Mouse (Mus musculus): ENCODE measurements around the gene Pitx2.
A peak's percentile ranks its signal among the peaks of the same experiment; 100 is the strongest.

Gene Pitx2

DNA sequence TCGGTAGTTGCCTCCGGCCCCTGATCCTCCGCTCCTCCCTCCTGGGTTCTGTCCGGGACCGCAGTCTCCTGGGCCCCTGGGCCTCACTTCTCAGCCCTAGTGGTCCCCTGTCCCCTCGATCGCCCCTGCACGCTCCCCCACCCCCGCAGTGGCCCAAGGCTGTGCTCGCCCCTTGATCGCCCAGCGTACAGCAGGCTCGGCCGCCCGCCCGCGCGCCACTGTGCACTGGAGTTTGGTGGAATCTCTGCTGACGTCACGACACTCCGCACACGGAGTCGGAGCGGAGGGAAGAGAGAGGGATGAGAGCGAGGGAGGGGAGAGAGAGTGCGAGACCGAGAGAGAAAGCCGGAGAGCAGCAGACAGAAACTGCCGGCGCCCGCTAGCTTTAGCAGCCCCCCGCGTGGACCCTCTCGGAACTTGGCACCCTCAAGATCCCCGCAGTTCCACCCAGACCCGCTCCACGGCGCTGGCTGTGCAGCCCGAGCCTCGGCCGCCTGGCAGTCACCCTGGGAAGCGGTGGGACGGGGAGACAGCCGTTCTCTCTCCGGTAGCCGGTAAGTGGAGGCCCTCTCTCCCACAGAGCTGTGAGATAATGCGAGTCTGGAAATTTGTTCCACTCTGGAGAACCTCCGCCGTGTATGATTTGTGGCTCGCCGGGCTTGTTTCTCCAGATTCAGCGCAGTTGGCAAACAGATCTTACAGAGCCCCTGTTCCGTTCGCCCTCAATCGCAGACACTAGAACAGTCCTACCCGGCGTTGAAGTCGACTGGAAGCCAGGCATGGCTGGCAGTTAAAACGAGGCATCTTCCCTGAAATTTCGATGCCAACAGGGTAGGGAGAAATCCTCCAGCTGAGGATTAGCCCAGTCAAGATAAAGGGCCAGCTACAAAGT, at the start of gene Pitx2:
Gene Pitx2, plus strand, starts transcription at position 270 of the 892 bp plus-strand sequence.
- DNase-seq (ENCODE audit: low read depth, low spot score), result peak; percentile 88

DNA sequence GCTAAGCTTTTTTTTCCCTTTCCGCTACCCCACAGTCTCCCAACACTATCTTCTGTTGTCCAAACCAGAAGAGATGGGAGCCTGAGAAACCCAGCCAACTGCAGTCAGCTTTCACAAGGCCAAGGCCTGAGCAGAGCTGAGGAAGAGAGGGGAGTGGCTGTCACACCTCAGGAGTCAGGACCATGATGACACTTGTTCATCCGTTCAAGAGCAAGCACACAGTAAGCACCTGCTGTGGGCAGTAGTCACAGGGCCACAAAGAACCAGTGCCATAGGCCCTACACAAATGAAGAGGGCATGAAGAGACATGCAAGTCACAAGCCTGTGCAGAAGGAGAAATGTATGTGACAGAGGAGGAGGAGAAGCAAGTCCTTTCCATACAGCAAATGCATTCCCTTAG, 49.7 kb upstream of the Pitx2 start:
- no peak for DNase-seq (ENCODE audit: low read depth, low spot score)

DNA sequence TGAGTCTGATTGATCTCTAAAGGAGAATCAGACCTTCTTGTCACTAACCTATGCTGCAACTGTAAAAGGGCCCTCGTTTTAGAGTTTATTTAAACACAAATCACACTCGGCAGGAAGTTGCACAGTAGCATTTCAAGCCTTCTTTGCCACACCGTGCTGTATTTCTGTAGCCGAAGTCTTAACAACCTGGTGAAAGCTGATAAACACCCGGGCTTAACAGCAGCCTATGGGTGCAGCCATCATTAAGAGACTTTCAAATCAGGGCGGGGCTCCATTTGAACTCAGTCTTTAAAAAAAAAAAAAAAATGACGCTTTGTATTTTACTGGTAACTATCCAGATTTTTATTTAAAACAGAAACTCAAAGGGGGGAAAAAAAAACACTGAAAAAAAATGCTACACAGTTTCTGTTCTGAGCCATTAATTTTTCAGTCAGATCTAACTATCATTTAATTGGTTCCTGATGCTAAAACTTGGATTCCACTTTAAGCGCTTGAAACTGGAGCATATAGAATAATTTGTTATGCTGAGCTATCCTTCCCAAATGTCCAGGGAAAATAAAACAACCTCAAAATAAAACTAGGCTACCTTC, 48.5 kb upstream of the Pitx2 start:
- DNase-seq (ENCODE audit: low read depth, low spot score), result no peak

DNA sequence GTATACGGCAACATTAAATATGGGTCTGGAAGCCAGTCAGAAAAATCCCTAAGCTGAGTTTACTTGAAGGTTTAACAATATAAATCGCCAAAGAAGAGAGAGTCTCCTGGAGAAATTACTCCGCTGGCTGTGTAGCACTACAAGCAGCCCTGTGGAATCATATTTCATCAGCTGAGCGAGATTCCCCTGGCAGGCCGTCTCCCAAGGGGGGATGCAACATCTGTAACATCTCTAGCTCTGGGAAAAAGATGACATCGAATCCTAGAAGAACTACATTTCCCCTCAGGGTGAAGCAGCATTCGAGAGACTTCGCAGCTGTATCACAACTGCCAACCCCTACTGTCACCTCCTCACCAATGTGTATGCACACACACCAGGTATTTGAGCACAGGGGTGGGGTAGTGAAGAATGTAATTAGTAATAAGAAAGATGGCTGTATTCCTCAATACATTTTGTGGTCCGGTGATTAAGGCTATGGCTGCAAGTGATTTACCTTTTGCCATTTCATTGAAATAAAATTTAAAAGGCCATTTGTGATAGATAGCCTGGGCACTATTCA, 40.8 kb upstream of the Pitx2 start:
- no peak for DNase-seq (ENCODE audit: low read depth, low spot score)

DNA sequence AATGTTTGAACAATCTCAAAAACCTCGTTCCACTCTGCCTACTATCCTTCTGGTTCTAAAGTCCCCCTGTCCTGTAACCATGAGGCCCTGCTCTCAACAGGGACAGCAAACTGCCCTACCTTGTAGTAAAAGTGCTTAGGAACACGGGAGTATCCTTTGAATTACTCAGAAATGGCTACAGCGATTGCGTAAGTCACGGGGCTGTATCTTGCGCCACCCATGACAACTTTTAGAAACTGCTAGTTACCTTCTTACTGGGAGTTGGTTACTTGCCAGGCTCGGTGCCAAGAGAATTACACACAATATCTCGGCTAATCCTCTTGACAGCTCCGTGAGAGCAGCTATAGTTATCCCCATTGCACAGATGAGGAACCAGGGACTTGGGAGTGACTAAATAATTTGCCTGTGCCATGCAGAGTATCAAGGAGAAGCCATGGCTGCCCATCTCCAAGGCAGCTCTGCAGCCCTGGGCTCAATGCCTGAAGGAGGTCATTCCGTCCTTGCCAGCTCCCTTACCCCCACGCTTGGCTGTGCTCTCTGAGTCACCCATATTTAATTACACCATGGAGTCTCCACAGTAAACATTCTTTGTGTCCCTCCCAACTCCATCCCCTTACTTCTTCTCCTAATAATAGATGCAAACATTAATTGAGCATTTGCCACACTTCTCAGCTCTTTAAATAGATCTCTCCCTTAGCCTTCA, 38.2 kb upstream of the Pitx2 start:
- no peak for DNase-seq (ENCODE audit: low read depth, low spot score)

DNA sequence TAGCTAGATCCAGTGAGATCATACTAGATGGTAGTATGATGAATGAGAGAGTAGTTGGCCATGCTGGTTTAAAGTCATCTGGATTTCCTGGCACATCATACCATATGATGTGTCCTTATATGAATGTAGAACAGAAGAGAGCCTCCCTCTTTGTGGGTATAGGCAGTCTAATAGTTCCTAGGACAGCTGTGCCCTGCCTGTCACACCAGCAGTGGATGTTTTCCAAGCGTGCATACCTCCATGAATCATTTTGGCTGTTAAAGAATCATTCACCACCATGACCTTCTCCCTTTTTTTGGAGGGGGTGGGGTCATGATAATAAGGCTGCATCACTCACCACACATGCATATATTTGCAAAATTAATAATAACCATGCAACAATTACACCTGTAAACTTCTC, 35.4 kb upstream of the Pitx2 start:
- DNase-seq (ENCODE audit: low read depth, low spot score), result no peak

DNA sequence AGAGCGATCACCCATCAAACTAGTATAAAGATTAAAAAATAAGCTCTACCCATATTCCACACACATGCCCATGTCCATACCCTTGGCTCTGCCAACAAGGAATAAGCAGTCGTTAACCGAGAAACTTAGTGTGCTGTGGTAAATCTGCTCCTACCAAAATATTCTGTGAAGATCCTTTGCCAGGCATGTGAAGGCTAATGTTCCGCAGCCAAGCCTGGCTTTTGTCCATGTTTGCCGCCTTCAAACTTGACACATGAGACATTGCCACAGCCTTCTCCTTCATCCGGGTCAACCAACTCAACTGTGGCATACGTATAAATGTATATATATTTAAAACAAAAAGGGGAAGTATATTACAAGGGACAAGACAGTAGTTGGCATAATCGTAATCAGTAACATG, 34.0 kb upstream of the Pitx2 start:
- DNase-seq (ENCODE audit: low read depth, low spot score), result no peak

DNA sequence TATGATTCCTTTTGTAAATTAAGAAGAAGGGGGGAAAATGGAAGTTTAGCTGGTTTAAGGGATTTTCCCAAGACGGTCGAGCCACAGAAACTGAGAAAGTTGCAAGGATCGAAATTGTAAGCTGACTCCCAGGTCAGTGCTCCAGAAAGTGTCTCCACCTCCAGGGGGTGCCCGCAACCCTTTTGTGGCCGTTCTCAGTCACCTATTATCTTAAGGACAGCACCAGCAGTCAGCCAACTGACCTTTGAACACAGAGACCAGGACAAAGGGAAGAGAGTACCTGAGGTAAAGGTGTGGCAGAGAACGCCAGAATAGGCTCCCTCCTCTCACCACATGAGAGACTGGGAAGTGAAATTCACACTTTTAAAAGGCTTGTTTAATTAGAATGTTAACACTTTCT, 33.0 kb upstream of the Pitx2 start:
- DNase-seq (ENCODE audit: low read depth, low spot score), result peak; percentile 3

DNA sequence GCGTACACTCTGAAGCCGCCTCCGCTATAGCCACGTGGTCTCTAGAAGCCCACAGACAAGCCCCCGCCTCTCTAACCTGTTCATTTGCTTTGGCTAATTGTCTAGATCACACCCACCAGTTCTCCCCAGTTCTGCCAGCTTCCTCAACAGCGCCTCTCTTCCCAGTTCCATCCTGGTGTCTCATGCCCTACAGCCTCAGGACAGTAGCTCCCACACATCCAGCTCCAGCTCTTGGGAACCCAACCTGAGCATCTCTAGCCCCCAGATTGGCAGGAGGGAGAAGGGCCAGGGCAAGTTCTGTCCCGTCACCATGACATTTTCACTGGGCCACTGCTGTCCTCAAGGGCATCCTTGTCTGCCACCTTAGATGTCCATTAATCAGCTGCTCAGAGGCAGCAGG, 29.3 kb upstream of the Pitx2 start:
- DNase-seq (ENCODE audit: low read depth, low spot score), result no peak

DNA sequence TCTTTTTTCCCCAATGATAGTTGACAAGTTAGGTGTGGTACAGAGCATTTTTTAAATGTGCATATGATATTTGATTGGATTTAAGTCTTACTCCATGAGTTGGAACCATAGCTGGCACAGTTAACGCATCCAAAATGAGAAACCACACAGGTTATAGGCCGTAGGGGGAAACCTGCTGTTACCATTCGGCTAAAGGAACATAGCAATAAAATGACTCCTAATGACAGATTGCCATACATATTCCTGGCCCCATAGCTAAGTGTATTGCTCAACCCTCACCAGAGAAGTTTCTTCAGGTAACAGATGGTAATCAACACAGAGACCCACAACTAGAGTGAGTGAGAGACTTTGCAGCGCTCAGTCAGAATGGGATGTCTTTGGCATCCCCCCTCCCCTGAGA, 27.9 kb upstream of the Pitx2 start:
- DNase-seq (ENCODE audit: low read depth, low spot score), result no peak

DNA sequence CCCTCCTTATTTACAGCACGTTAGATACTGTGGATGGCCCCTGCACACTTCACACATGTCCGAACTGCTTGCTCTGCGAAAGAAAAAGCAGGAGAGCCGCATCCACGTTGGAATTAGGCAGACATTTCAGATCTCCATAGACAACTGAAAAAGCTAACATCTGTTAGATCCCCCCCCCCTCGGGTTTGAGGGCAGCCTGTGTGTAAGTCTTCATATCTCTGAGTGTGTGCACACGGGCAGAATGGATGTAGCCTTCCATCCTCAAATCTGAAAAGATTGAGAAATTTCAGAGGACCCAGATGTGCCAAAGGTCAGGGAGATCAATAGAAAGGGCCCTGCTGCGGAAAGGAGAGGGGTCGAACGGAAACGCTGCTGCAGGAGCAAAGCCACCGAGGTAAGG, 5.2 kb upstream of the Pitx2 start:
- DNase-seq (ENCODE audit: low read depth, low spot score), result peak; percentile 2

DNA sequence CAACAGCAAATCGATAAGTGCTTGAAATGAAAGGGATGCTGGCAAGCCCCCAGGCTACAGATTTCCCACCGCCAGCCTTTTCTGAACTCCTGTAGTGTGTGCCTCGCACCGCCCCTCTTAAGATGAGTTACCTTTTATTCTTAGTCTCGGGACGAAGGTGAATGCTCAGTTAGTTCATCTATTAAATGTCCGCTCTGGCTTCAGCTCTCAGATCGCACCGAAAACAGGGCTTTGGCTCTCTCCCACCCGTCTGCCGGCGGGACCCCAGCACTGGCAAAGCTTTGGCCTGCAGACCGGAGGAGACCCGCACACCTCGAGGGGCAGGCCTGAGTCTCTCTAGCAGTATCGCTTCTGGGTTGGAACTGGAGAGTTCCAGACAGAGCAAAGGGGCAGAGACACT, 4.6 kb upstream of the Pitx2 start:
- DNase-seq (ENCODE audit: low read depth, low spot score), result peak; percentile 4

DNA sequence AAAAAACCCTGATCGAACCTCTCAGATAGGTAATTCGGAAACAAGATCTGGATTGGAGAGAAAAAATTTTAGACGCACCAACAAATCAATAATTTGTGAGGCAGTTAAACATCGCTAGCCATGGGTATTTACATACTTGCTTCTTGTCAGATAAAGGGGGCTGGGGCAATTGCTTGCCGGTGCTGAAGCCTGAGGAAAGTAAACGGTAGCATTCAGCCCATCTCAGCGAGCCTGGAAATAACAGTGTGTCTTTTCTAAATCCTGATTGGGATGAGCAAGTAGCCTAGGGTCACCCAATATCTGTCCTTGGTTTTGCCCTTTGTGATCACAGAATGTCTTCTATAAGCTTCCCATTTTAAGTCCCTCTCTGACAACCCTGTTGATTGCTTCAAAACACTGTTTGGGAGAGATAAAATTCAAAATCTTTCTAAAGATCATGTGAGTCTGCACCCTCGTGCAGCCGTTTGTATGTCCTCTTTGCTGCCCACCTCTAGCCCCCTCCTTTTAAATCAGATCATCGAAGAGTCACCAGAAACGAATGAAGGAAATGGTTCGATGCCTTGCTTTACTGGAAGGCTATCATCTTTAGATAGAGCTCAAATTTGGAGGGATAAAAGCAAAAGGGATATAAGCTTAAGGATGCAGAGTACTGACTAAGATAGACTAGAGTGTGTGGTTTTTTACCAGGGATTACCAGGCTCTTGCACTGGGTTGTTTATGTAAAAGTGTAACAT, 3.7 kb upstream of the Pitx2 start:
- peak; percentile 3 for DNase-seq (ENCODE audit: low read depth, low spot score)

DNA sequence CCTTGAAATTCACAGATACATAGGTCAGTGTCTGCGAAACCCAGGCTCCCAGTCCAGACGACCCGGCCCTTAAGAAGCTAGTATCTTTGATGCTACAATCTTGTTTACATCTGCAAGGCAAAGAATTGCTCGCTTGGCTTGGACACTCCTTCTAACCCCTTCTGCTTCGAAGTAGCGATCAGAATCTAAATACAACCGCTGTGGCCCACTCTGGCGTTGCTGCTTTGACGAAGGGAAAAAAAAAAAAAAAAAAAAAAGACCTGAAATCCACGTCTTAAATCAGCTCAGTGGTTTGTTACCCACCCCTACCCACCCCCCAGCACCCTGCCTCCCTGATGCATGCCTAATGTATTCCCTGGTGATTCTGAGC, 3.1 kb upstream of the Pitx2 start:
- peak; percentile 8 for DNase-seq (ENCODE audit: low read depth, low spot score)

DNA sequence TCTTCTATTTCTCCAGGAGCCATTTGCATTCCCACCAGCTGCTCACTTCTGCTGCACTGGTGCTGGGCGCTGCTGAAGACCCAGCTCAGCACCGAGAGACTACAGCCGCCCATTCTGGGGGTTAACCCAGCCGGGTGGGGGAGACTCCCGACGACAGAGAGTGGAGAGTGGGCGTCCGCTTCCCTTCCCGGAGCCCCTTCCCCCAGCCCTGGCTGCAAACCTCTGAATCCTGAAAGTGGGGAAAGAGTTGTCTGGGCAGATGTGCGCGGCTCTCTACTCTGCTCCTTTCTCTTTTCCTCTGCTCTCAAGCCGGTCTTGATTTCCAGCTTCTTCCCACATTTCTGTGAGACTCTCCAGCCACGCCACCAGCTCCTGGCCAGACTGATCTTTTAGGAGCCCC, 2.6 kb upstream of the Pitx2 start:
- DNase-seq (ENCODE audit: low read depth, low spot score), result peak; percentile 39

DNA sequence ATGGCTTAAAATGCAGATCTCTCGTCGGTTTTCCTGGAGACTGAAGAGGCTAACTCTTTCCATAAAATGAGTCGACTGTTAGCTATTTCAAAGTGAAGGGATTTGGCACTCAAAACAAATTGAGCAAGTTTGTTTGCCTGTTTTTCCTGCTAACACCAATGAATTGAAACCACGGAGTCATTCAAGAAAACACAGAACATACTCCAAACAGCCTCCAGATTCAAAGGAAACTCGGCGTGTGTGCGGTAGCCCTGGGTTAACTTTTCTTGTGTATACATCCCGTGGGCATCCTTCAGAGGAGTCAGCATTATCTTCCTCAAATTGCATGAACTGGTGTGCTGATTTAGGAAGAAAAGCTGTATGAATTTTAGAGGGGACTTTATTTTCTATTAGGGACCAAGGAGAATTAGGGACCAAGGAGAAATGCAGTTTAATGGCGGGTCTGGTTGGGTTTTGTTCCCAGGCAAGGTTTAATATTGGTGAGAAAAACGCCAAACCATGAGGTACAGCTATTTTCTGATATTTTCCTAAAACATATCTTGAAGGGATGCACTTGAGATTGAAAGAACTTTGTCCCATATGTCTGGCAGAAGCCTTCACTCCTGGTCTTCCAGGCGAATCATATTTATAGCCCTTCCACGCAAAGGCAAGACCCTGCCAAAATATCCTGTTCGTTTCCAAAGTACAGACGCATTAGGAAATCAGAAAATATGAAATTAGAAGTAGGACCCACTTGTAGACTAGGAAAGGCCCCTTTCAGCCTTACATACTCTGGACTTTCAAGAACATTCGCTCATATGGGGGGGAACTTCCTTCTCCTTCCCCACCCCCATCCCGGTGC, 1.7 kb upstream of the Pitx2 start:
- DNase-seq (ENCODE audit: low read depth, low spot score), result peak; percentile 3

DNA sequence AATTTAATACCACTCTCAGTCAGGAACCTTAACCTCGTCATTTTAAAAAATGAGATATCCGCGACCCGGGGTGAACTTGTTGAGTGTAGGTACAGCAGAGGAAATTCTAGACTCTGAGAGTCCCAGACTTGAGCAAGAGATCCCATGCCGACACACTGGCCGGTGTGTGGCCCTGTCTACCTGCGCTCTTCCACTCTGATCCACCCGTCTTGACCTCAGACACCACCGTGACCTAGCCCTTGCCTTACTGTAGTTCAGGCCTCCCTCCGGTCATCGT, 1.1 kb upstream of the Pitx2 start:
- DNase-seq (ENCODE audit: low read depth, low spot score), result peak; percentile 62

DNA sequence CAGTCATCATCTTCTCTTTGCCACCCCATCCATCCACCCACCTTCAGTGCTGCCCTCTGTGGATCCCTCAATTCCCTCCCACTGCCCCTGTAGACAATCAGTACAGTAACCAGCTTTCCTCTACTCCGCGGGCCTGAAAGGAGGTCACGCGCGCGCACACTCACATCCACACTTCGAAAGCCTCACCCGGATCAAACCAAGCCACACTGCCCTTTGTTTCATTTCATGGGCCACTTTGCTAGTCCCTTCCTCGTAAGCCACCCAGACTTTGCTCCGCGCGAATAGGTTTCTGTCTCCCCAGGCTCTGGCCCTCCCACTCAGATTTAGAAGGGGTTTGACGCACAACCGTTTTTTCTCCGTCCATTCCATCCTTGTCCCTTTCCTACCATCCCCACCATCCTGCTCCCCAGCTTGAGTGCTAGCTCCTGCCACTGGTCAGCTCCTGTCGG, 494 bp upstream of the Pitx2 start:
- DNase-seq (ENCODE audit: low read depth, low spot score), result peak; percentile 72

DNA sequence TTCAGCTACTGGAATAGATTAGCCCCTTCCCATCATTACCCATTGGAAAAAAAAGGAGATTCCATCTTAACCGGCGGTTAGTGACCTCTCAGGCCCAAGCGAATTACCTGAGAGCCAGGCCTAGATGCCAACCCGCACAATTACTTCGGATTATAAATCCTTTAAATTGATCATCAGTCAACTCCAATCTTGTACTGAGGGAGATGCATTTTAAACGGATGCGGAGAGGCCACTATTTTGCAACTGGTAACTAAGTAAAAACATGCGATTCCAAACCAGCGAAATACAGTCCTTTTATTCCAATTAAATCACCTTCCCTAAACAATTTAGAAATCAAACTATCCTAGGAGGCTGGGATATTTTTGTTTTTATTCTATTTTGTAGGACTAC, 818 bp downstream of the Pitx2 start:
- no peak for DNase-seq (ENCODE audit: low read depth, low spot score)

DNA sequence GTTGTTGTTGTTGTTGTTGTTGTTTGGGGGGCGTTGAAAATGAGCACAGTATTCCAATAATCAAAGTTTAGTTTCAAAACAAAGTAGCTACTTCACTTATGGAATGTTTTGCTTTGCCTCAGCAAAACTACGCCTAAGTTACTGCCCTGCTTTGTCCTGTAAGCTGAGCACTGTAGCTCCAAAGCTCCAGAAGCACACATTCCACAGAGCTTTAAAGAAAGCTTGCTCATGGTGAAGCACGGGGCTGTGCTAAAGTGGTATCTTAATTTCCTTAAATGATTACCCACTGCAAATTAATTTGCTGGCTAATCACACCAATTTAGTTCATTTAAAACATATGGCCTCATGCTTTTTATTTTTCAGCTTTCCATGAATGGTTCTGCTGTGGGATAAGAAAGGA, 1.5 kb downstream of the Pitx2 start:
- DNase-seq (ENCODE audit: low read depth, low spot score), result peak; percentile 11

DNA sequence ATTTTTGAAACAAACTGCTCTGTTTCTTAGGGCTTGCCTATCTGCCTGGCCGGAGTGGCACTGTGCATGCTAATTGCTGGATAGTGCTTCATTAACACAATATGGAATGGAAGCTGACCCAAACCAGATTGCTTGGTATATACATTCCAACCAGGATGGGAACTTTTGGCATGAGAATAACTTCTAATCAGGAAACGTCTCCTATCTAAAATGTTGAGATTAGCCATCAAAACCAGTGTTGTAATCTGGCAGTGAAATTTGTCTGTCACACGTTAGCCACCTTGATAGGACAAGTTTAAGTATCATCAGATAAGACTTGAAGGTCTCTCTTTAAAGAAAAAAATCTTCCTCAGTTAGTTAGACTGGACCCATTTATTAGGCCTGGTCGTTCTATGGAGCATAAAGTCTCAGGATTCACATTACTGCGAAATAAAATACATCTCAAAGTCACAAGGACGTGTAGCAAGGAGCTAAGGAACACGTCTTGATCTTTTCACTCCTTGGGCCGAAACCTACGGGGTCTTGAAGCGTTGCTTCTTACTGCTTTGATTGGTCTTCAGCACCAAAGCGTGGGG, 2.1 kb downstream of the Pitx2 start:
- DNase-seq (ENCODE audit: low read depth, low spot score), result peak; percentile 44

Measured in ES-CJ7 (cell line).